Mouse (Mus musculus) testis, adult 2 months (tissue): ENCODE measurements around the gene Ltbp1. TPM values are rescaled to one million over a fixed set of nuclear protein-coding genes. Genes with fewer than 3 reads are reported as not detected.

Experiments used
- H3K27ac ChIP-seq: fragments of 200-500 bp; 2 replicates; pipeline ENCODE4 v1.5.1; 2012; ENCODE audit warnings: low read depth, low read length; ENCODE audit not compliant: control insufficient read depth, insufficient read depth
- H3K27me3 ChIP-seq: fragments of 200-500 bp; 2 replicates; pipeline ENCODE4 v1.6.1; 2012; ENCODE audit warnings: mild to moderate bottlenecking, low read length, moderate library complexity; ENCODE audit not compliant: control insufficient read depth, insufficient read depth
- H3K36me3 ChIP-seq: fragments of 200-500 bp; 2 replicates; pipeline ENCODE4 v1.6.1; 2012; ENCODE audit warnings: mild to moderate bottlenecking, low read length; ENCODE audit not compliant: control insufficient read depth, insufficient read depth
- H3K4me1 ChIP-seq: fragments of 200-500 bp; 2 replicates; pipeline ENCODE4 v1.6.1; 2012; ENCODE audit warnings: low read length; ENCODE audit not compliant: control insufficient read depth, insufficient read depth
- H3K4me3 ChIP-seq: fragments of 200-500 bp; 2 replicates; pipeline ENCODE4 v1.5.1; 2012; ENCODE audit warnings: low read depth, mild to moderate bottlenecking, low read length, moderate library complexity, mixed read lengths; ENCODE audit not compliant: control insufficient read depth
- CTCF ChIP-seq: fragments of 200-500 bp; IDR thresholded peaks from 2 replicates; pipeline ENCODE4 v1.5.1; 2012; ENCODE audit warnings: low read depth, mild to moderate bottlenecking, inconsistent platforms, low read length, moderate library complexity; ENCODE audit not compliant: control insufficient read depth, insufficient read depth, insufficient replicate concordance
- POLR2A ChIP-seq: fragments of 200-500 bp; IDR thresholded peaks from 2 replicates; pipeline ENCODE4 v1.6.1; 2012; ENCODE audit warnings: low read depth, mild to moderate bottlenecking, inconsistent platforms, low read length, moderate library complexity; ENCODE audit not compliant: control insufficient read depth
- polyA plus RNA-seq: library from polyadenylated mRNA; depleted of rRNA; stranded (reverse); fragments of >200 nt; gene quantifications from 2 replicates; pipeline ENCODE4 v1.2.3, GENCODE M21; 2012

Ltbp1 gene
- polyA plus RNA-seq, 1 experiment: 2.9 TPM

- Histone ChIP-seq H3K27me3 (no peaks in the 10 kb centered on the region), H3K36me3 (no peaks in the 10 kb centered on the region), H3K4me3 (no peak overlapping the region), H3K27ac (no peak overlapping the region), H3K4me1 (peaks cover 7% of the 10 kb centered on the region; the same call in 1 of the 2 replicates)
- TF ChIP-seq CTCF (no peak), POLR2A (no peak)
Observed at GRCm38 (mm10) chr17:75436819-75437218, 431.5 kb downstream of the Ltbp1 start.

- TF ChIP-seq CTCF (no peak), POLR2A (no peak)
- H3K27me3 ChIP-seq: no peaks in the 10 kb centered on the region
- H3K27ac ChIP-seq: no peak overlapping the region
- peaks cover 7% of the 10 kb centered on the region; the same call in 1 of the 2 replicates for H3K4me1 ChIP-seq
- no peak overlapping the region for H3K4me3 ChIP-seq
- H3K36me3 ChIP-seq: no peaks in the 10 kb centered on the region
Observed at GRCm38 (mm10) chr17:75437239-75437750, 431.9 kb downstream of the Ltbp1 start.

- Histone ChIP-seq H3K4me3 (no peak overlapping the region), H3K27ac (no peak overlapping the region), H3K4me1 (peaks cover 7% of the 10 kb centered on the region; the same call in 1 of the 2 replicates), H3K36me3 (no peaks in the 10 kb centered on the region), H3K27me3 (no peaks in the 10 kb centered on the region)
- TF ChIP-seq POLR2A (no peak), CTCF (no peak)
Observed at GRCm38 (mm10) chr17:75438162-75438561, 432.8 kb downstream of the Ltbp1 start.

- no peaks in the 10 kb centered on the region for H3K27me3 ChIP-seq
- TF ChIP-seq POLR2A: no peak
- TF ChIP-seq CTCF: no peak
Observed at GRCm38 (mm10) chr17:75439062-75439461, 433.7 kb downstream of the Ltbp1 start.

GRCm38 (mm10) chr17:75440619-75441018, 435.3 kb downstream of the Ltbp1 start:
- Histone ChIP-seq H3K27ac (no peak overlapping the region), H3K27me3 (no peaks in the 10 kb centered on the region), H3K4me1 (peaks cover 7% of the 10 kb centered on the region; the same call in 1 of the 2 replicates), H3K36me3 (no peaks in the 10 kb centered on the region), H3K4me3 (no peak overlapping the region)
- TF ChIP-seq POLR2A: no peak
- no peak for TF ChIP-seq CTCF

More at GRCm38 (mm10) chr17:75439062-75439461, 433.7 kb downstream of the Ltbp1 start:
- Histone ChIP-seq H3K4me3 (peak overlapping the region; percentile 34), H3K27ac (no peak overlapping the region), H3K4me1 (peaks cover 7% of the 10 kb centered on the region; the same call in 1 of the 2 replicates), H3K36me3 (no peaks in the 10 kb centered on the region)

GRCm38 (mm10) chr17:75441260-75441830, 436.0 kb downstream of the Ltbp1 start:
- Histone ChIP-seq H3K36me3 (no peaks in the 10 kb centered on the region), H3K4me3 (no peak overlapping the region), H3K27me3 (no peaks in the 10 kb centered on the region), H3K4me1 (peaks cover 7% of the 10 kb centered on the region; the same call in 1 of the 2 replicates), H3K27ac (no peak overlapping the region)
- TF ChIP-seq CTCF (no peak), POLR2A (no peak)
